Comparison of ENCODE assay signal across 8 mouse cellular contexts in genomic region chr9:80068028-80068515, GRCm38 (mm10). TPM values are rescaled to one million over a fixed set of nuclear protein-coding genes. Genes with fewer than 3 reads are reported as not detected.
DNase-seq lines count a peak whose midpoint lies in the region; ATAC-seq and TF ChIP-seq lines count a peak whose summit lies in the region.

No protein-coding gene starts in this region.

- H3K79me2 ChIP-seq in MEL (ENCODE audit: control insufficient read depth, insufficient read depth, low read length, poor library complexity): peaks cover 60% of the 10 kb centered on the region

- no peak for TF ChIP-seq POLR2A in MEL (IDR thresholded peaks at IDR 0.05; ENCODE audit: control insufficient read depth in 1 of 2, insufficient read depth in 1 of 2, low read depth in 1 of 2, low read length in 2 of 2, poor library complexity in 1 of 2)

- ATAC-seq in heart, embryonic 15.5 days (replicated peaks; ENCODE audit: insufficient number of reproducible peaks, insufficient read depth, low FRiP score, low read depth): no peak
- ATAC-seq in megakaryocyte-erythroid progenitor cell, adult 5-6 weeks (replicated peaks; ENCODE audit: low FRiP score, low TSS enrichment, poor library complexity, severe bottlenecking): peak; percentile 21

- no peaks in the 10 kb centered on the region for H3K27me3 ChIP-seq in heart, embryonic 15.5 days
- no peaks in the 10 kb centered on the region for H3K27me3 ChIP-seq in MEL (ENCODE audit: control insufficient read depth in 1 of 2, insufficient read depth in 2 of 2, low read length in 2 of 2)
- H3K27me3 ChIP-seq in hindbrain, embryonic 10.5 days (ENCODE audit: insufficient read depth, poor library complexity, severe bottlenecking): no peaks in the 10 kb centered on the region

- WGBS in heart, embryonic 15.5 days: under 1% methylated on average over 18 of the region's 18 CpGs
- 2% methylated on average over 18 of the region's 18 CpGs for WGBS in hindbrain, embryonic 10.5 days

- H3K27ac ChIP-seq in heart, embryonic 15.5 days: peak overlapping the region; percentile 99
- peak overlapping the region; percentile 63 for H3K27ac ChIP-seq in MEL (ENCODE audit: control insufficient read depth, low read depth, low read length)
- peak overlapping the region; percentile 99 for H3K27ac ChIP-seq in hindbrain, embryonic 10.5 days

- peak overlapping the region; percentile 99 for H3K9ac ChIP-seq in heart, embryonic 15.5 days
- peak overlapping the region; percentile 96 for H3K9ac ChIP-seq in MEL (ENCODE audit: control insufficient read depth, low read depth, low read length, poor library complexity, severe bottlenecking)

- TF ChIP-seq CTCF in MEL (IDR thresholded peaks at IDR 0.05 in 2 of 3, conservative IDR thresholded peaks at IDR 0.05 in 1 of 3; ENCODE audit: control insufficient read depth in 1 of 3, insufficient read depth in 1 of 3, low read depth in 2 of 3, low read length in 3 of 3, poor library complexity in 1 of 3, severe bottlenecking in 1 of 3): no peak

- no peaks in the 10 kb centered on the region for H3K36me3 ChIP-seq in heart, embryonic 15.5 days
- H3K36me3 ChIP-seq in MEL (ENCODE audit: control insufficient read depth in 1 of 2, insufficient read depth in 2 of 2, low read length in 2 of 2): peaks cover 0 to 28% of the 10 kb centered on the region in 2 experiments; a peak in 2 of 4 replicates
- H3K36me3 ChIP-seq in hindbrain, embryonic 10.5 days: no peaks in the 10 kb centered on the region; the same call in 1 of the 2 replicates

- TF ChIP-seq EP300 in MEL (IDR thresholded peaks at IDR 0.05; ENCODE audit: low read depth in 1 of 2, low read length in 2 of 2): no peak

- H3K9me3 ChIP-seq in heart, embryonic 15.5 days (replicated peaks): no peaks in the 10 kb centered on the region
- no peaks in the 10 kb centered on the region for H3K9me3 ChIP-seq in MEL (replicated peaks; ENCODE audit: insufficient read depth, low read length)
- peaks cover 17% of the 10 kb centered on the region for H3K9me3 ChIP-seq in hindbrain, embryonic 10.5 days

- no peak for TF ChIP-seq RAD21 in MEL (IDR thresholded peaks at IDR 0.05; ENCODE audit: low read depth, low read length)

- no peak for DNase-seq in heart, postnatal 14 days
- DNase-seq in MEL (ENCODE audit: low read depth, low spot score): peak; percentile 69
- DNase-seq in hindbrain, embryonic 10.5 days (ENCODE audit: low spot score): no peak
- DNase-seq in layer of hippocampus, adult 8-10 months (ENCODE audit: low spot score in 2 of 2): no peak
- DNase-seq in cerebellum, adult 9-11 months: no peak
- no peak for DNase-seq in right cerebral cortex, adult 18-20 months

- intact Hi-C loops in heart, postnatal 14 days (cut with DNase I): loop anchor here (5.0 kb wide), 1 partner anchor 99 kb away; the partner anchor contains the start of gene Myo6

- H3K4me2 ChIP-seq in heart, embryonic 15.5 days: peak overlapping the region; percentile 73

- peak overlapping the region; percentile 98 for H3K4me3 ChIP-seq in heart, embryonic 15.5 days
- peak overlapping the region; percentile 88 to 92 for H3K4me3 ChIP-seq in MEL (ENCODE audit: control insufficient read depth in 1 of 2, insufficient read depth in 1 of 2, low read depth in 2 of 2, low read length in 2 of 2)
- peak overlapping the region; percentile 95 for H3K4me3 ChIP-seq in hindbrain, embryonic 10.5 days

- H3K4me1 ChIP-seq in heart, embryonic 15.5 days (replicated peaks): peaks cover 40% of the 10 kb centered on the region
- H3K4me1 ChIP-seq in MEL (ENCODE audit: control insufficient read depth in 1 of 2, insufficient read depth in 2 of 2, low read length in 2 of 2): peaks cover 13 to 16% of the 10 kb centered on the region in 2 experiments; a peak in 3 of 4 replicates
- H3K4me1 ChIP-seq in hindbrain, embryonic 10.5 days (replicated peaks): peaks cover 22% of the 10 kb centered on the region

TF ChIP-seq in MEL, 35 proteins besides CTCF, POLR2A, EP300 and RAD21:
- TF ChIP-seq TBP (IDR thresholded peaks at IDR 0.05; ENCODE audit: low read depth, low read length) (0 out of 2 replicates have a peak, but pooled peaks have one; percentile 27), ZNF384 (IDR thresholded peaks at IDR 0.05; ENCODE audit: low read depth, low read length) (peak; percentile 44; the same call in 1 of the 2 replicates), SIN3A (IDR thresholded peaks at IDR 0.05; ENCODE audit: low read length) (no peak)

RNA-seq across cellular contexts. Expression of gene Senp6, which starts 1.4 kb away (rescaled TPM):
- polyA plus RNA-seq in heart, embryonic 15.5 days (2015; fragmentation: Nextera tagmentation; extraction: Ambion mirVana): 33.5 and 35.0 TPM in 2 replicates
- total RNA-seq in heart, postnatal 14 days (2021): 10 to 100 TPM; 70.6 to 72.0 TPM
- 70.5 and 71.1 TPM in 2 replicates for total RNA-seq in MEL (2012; rRNA removed)
- 100 to 1,000 TPM in 1 of 2 experiments, 10 to 100 TPM in 1; 67.0 to 670 TPM for polyA plus RNA-seq in MEL (2012; ENCODE audit: insufficient read depth in 1 of 2, insufficient read length in 2 of 2, low read depth in 1 of 2, low replicate concordance in 2 of 2, missing spikeins in 1 of 2)
- polyA plus RNA-seq in hindbrain, embryonic 10.5 days (2016; fragmentation: Nextera tagmentation; extraction: Ambion mirVana): 48.2 and 49.8 TPM in 2 replicates
- total RNA-seq in megakaryocyte-erythroid progenitor cell, adult 5-6 weeks (2014; fragmentation: Nextera tagmentation): 143 and 186 TPM in 2 replicates
- total RNA-seq in megakaryocyte-erythroid progenitor cell, adult 5-6 weeks (2017): 169 and 190 TPM in 2 replicates
- 100 to 1,000 TPM in 3 of 4 experiments, 10 to 100 TPM in 1; 99.3 to 107 (median 103) TPM for total RNA-seq in layer of hippocampus, adult 8-10 months (2022)

RNA-seq across cellular contexts. Expression of gene Filip1, which starts 55.4 kb away (rescaled TPM):
- 28.2 and 36.6 TPM in 2 replicates for polyA plus RNA-seq in heart, embryonic 15.5 days (2015; fragmentation: Nextera tagmentation; extraction: Ambion mirVana)
- 100 to 1,000 TPM; 117 to 120 TPM for total RNA-seq in heart, postnatal 14 days (2021)
- not detected in 2 replicates for total RNA-seq in MEL (2012; rRNA removed)
- not detected for polyA plus RNA-seq in MEL (2012; ENCODE audit: insufficient read depth in 1 of 2, insufficient read length in 2 of 2, low read depth in 1 of 2, low replicate concordance in 2 of 2, missing spikeins in 1 of 2)
- 4.1 and 7.8 TPM in 2 replicates for polyA plus RNA-seq in hindbrain, embryonic 10.5 days (2016; fragmentation: Nextera tagmentation; extraction: Ambion mirVana)
- total RNA-seq in megakaryocyte-erythroid progenitor cell, adult 5-6 weeks (2014; fragmentation: Nextera tagmentation): not detected in 2 replicates
- not detected in 2 replicates for total RNA-seq in megakaryocyte-erythroid progenitor cell, adult 5-6 weeks (2017)
- total RNA-seq in layer of hippocampus, adult 8-10 months (2022): 10 to 100 TPM in 3 of 4 experiments, 1 to 10 TPM in 1; 8.2 to 14.3 (median 12.0) TPM
